Mouse (Mus musculus) right cerebral cortex, adult 2 months (tissue): ENCODE data around the gene Mindy4.

Experiments
- DNase-seq, 2 experiments: peaks; one replicate each; pipeline ENCODE4 v3.0.0; 2021 to 2022; ENCODE audit warnings: low spot score in 2 of 2

Mindy4 gene

GRCm38 (mm10) chr6:55207786-55208185, 4.6 kb downstream of the Mindy4 start:
- no peak for DNase-seq

DNA sequence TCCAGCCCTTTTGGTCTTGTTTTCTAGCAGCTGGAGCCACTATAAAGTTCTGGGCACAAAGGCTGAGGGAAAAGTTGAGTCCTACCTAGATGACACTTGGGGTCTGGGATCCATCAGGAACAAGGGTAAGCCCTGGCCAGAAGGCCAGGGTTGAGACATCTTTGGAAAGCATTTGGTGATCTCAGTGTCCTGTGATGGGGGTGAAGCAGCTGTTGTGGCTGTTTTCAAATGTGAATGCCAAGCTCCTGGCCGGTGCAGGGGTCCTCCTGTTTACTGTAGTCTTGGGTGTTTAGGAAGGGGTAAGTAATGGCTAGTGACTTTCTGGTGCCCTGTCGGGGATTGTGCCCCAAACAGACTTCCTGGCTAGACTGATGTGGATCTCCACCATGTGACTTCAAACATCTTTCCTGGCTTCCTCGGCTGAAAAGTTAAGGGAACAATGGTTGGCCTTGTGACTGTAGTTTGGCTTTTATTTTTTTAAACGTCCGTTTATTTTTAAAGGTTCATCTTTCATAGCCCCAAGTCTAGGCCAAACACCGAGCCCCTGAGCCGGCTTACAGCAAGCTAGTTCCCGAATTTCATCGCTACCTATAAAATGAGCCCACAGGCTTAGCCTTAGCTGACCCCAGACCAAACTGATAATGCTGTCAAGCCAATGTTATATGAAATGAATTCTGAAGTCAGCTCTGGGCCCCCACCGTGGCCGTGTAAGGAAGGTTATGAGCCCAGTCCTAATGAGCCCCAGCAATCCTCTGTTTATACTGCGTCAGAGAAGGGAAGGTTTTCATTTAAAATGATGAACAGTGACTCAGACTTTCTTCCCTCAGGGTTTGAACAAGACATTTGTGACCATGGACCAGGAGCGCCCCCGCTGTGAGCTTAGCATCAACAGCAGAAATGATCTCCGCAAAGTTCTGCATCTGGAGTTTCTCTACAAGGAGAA, 7.5 kb downstream of the Mindy4 start:
- no peak for DNase-seq

- no peak for DNase-seq
These were observed 11.4 kb downstream of the Mindy4 start for GRCm38 (mm10) chr6:55214541-55214940.

- no peak for DNase-seq
These were observed 15.0 kb downstream of the Mindy4 start for GRCm38 (mm10) chr6:55218232-55218631.

DNA sequence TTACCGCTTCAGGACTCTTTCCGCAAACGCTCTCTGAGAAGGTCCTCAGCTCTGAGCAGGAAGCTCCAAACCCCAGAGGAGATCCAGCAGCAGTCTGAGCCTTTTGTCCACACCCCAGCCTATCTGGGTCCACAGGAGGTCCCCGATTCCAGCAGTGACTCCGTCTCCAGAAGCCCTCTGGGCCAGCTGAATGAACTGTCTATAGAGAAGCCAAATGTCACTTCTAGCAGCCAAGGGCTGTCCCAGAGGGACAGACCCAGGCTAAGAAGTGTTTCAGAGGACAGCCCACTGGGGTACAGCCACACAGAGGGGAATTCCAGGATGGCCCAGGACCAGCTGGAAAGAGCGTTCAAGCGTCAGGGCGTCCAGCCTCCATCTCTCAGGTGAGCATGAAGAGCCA, 20.8 kb downstream of the Mindy4 start:
- no peak for DNase-seq

DNA sequence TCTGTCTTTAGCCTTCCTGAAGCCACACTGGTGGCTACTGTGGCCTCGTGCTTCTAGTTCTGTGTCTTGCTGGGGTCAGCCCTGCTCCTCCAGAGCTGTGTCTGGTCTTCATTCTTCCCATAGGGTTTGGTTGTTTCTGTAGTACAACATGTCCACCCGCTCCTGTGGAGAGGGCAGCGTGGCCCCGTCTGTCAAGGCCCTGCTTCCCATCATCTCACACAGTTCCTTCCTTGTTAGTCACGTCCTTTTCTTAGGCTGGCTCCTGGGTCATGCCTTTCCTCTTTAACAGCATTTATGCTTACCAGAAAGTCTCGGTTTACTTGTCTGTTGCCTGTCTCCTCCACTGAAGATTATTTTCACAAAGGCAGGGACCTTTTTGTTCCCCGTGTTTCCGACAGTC, 26.9 kb downstream of the Mindy4 start:
- no peak for DNase-seq

DNA sequence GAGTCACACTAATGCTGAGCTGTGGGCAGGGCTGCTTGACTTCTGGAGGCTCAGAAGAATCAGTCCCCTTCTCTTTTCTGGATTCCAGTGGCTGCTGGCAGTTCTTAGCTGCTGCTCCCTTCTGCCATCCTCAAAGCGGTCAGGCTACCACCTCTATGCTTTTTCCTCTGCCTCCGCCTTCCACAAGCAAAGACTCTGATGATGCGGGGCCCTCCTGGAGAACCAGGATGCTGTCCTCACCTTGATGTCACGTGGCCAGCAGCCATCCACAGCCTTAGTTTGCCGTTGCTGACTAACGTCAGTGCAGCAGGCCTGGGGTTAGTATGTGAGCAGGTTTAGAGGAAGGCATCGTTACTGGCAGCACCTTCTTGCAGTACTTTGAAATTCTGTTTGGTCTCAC, 28.9 kb downstream of the Mindy4 start:
- no peak for DNase-seq

DNA sequence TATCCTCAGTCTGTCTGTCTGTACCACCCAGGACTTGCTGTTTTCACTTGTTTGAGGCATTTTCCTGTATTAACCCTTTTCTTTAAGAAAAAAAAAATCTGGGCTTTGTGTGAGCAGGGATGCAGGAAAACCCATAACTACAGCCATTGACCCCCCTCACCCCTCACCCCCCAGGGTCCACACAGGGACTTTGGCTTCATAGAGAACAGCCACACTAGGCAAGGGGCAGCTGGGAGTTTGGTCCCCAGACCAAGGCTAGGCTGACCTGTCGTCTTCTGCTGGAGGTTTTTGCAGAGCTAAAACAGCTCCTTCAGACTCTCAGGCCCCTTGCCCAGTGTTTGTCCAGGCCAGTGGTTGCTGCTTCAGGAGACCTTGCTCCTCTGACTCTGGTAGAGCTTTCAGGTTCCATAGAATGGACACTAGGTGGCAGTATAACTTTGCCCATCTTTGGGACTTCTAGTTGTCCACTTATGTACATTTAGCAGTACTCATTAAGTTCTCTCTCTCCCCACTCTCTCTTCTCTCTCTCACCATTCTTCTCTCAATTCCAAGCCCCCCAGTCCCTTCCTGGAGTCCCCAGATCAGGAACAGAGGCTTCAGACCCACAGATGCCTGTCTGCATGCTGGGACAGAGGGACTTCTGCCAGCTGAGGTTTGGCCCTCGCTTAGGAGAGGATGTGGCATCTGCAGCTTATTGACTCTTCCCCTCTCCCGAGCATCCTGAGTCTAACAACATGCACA, 29.5 kb downstream of the Mindy4 start:
- peak; percentile 36 to 47 for DNase-seq

GRCm38 (mm10) chr6:55233326-55233725, 30.1 kb downstream of the Mindy4 start:
- no peak for DNase-seq

- DNase-seq, result no peak
These were observed 31.5 kb downstream of the Mindy4 start for GRCm38 (mm10) chr6:55234636-55235035.

DNA sequence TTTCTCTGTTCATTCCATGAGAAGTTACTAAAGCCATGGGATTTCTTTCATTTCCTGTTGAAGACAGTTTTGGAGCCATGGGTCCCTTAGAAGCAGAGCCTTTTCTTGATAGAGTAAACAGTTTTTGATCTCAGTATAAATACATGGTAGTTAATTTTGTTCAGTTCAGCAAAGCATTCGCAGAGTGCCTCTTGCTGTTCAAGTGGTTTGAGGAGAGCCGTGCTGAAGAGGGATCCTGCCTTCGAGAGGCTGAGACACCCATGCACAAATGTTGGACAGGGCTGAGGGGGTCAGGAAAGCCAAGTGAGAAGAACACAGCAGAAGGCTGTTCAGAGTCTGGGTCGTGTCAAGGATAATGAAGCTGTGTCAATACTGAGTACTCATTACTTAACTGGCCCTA, 32.5 kb downstream of the Mindy4 start:
- DNase-seq, result no peak

GRCm38 (mm10) chr6:55239931-55240330, 36.7 kb downstream of the Mindy4 start:
- DNase-seq, result no peak

- DNase-seq, result no peak
These were observed 37.5 kb downstream of the Mindy4 start for GRCm38 (mm10) chr6:55240591-55241260.

DNA sequence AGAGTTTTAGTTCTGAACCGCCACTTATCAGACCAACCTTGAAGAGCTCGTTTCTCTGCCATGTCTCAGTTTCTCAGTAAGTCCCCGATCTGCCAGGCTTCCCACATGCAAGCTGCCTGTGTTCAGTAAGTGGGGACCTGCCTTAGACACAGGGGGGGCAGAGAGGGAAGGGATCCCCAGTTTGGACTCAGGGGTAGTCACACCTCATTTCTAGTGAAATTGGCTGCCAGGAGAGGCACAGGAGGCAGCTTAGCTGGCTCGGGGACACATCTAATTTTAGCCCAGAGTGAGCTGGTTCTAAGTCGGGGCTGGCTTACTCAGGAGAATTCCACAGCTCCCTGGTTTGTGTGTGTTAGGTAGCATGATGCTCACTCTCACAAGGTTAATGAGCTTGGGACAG, 38.3 kb downstream of the Mindy4 start:
- DNase-seq, result peak; percentile 34 to 42

GRCm38 (mm10) chr6:55245680-55246079, 42.5 kb downstream of the Mindy4 start:
- DNase-seq, result no peak

DNA sequence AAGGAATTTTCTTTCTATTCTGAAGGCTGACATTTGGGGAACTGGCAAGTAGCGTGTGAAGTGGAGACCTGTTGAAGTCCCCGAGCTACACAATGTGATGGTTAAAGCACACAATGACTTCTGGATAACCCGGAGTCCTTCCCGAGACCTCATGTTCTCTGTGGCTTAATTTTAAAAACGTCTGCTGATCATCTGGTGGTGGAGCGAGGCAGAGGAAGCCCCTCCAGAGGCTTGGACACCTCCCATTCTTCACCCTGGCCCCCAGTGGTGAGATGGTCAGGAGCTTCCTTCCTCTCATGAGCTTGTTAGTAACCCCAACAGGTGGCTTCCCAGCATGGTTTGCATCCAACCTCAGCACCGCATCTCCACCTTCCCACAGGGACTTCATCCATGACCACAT, 43.3 kb downstream of the Mindy4 start:
- DNase-seq, result no peak

GRCm38 (mm10) chr6:55246911-55247438, 43.8 kb downstream of the Mindy4 start:
- no peak for DNase-seq

DNA sequence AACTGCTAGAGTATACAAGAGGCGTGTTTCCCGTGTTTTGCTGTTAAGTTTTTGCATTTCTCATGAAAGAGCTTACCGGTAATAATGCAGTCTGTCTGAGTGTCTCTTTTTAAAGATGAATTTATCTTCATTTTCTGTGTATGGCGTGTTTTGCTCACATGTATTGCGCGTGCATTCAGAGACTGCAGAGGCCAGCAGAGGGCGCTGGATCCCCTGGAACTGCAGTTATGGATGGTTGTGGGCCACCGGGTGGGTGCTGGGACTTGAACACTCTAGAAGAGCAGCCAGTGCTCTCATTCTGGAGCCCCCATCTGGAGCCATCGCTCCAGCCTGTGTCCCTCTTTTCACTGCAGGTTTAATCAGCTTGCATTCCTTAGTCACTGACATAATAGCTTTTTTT, 46.1 kb downstream of the Mindy4 start:
- DNase-seq, result no peak

GRCm38 (mm10) chr6:55250809-55251208, 47.6 kb downstream of the Mindy4 start:
- no peak for DNase-seq

GRCm38 (mm10) chr6:55251596-55251995, 48.4 kb downstream of the Mindy4 start:
- DNase-seq, result no peak

DNA sequence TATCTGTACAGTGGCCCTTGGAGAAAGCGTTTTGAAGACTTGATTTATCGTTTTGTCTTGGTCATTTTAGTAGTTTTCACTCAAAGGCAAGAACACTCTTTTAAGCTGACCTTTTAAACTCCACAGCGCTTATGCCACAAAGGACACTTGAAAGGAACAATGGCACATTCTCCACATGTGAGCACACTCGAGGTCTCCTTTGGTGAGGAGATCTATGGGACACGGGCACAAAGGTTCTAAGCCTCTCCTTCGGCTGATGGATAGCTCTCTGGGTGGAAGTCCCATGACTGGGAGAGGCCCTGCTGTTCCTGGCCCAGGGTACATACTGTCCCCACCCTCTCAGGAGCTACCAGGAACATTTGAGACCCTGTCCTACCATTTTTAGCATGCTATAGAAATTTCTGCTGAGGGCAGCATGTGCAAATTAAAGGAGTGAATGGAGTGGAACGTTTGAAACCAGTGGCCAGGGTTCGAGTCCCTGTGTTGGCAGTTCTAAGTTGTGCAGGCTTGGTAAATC, 49.6 kb downstream of the Mindy4 start:
- DNase-seq, result no peak
